Mouse (Mus musculus) kidney, adult 18-20 months (tissue): ENCODE data around the gene Mrpl10.

Source experiments
- DNase-seq: peaks from one replicate; pipeline ENCODE4 v3.0.0; 2021

The Mrpl10 gene

GRCm38 (mm10) chr11:97071129-97071528 lies 29.8 kb downstream of the Mrpl10 start:
- DNase-seq, result no peak

GRCm38 (mm10) chr11:97072533-97072932 lies 31.2 kb downstream of the Mrpl10 start:
- peak; percentile 39 for DNase-seq

GRCm38 (mm10) chr11:97074235-97074634 lies 32.9 kb downstream of the Mrpl10 start:
- no peak for DNase-seq

GRCm38 (mm10) chr11:97078751-97079150 lies 37.4 kb downstream of the Mrpl10 start:
- DNase-seq, result no peak

- no peak for DNase-seq
These were observed 38.9 kb downstream of the Mrpl10 start for GRCm38 (mm10) chr11:97080291-97080690.

GRCm38 (mm10) chr11:97082977-97083376 lies 41.6 kb downstream of the Mrpl10 start:
- peak; percentile 41 for DNase-seq

- no peak for DNase-seq
These were observed 42.2 kb downstream of the Mrpl10 start for GRCm38 (mm10) chr11:97083401-97084140.

- no peak for DNase-seq
These were observed 43.6 kb downstream of the Mrpl10 start for GRCm38 (mm10) chr11:97084821-97085505.

- no peak for DNase-seq
These were observed 45.0 kb downstream of the Mrpl10 start for GRCm38 (mm10) chr11:97086365-97086764.

GRCm38 (mm10) chr11:97094600-97094999 lies 53.2 kb downstream of the Mrpl10 start:
- DNase-seq, result no peak

GRCm38 (mm10) chr11:97098791-97099190 lies 57.4 kb downstream of the Mrpl10 start:
- DNase-seq, result peak; percentile 61
